Mouse (Mus musculus) liver, postnatal 0 days (tissue): ENCODE results near the gene Defb36.

Source experiments
- CTCF ChIP-seq: sonication (generic); IDR thresholded peaks from 2 replicates; pipeline ENCODE4 v1.5.1; 2016; ENCODE audit warnings: antibody characterized with exemption, low read depth
- EP300 ChIP-seq: IDR thresholded peaks from 2 replicates; pipeline ENCODE4 v1.6.1; 2016; ENCODE audit warnings: antibody characterized with exemption, low read depth, mild to moderate bottlenecking

- TF ChIP-seq CTCF (no peak), EP300 (no peak)
These were observed 16.4 kb downstream of the Defb36 start for GRCm38 (mm10) chr2:152620367-152621134.
